Mouse (Mus musculus) small intestine, adult 2 months (tissue): ENCODE measurements around the gene Acad11.
A peak's percentile ranks its signal among the peaks of the same experiment; 100 is the strongest.

ENCODE experiments used
- CTCF ChIP-seq: fragments of 200-500 bp; IDR thresholded peaks from 2 replicates; pipeline ENCODE4 v1.5.1; 2012; ENCODE audit warnings: low read depth, mild to moderate bottlenecking, control low read depth, inconsistent platforms, low read length, moderate library complexity, mixed read lengths; ENCODE audit not compliant: insufficient replicate concordance, insufficient read length; ENCODE audit errors: extremely low read depth
- POLR2A ChIP-seq: fragments of 200-500 bp; IDR thresholded peaks from 2 replicates; pipeline ENCODE4 v1.6.1; 2012; ENCODE audit warnings: low read depth, mild to moderate bottlenecking, control low read depth, inconsistent platforms, low read length, moderate library complexity

- TF ChIP-seq CTCF (no peak), POLR2A (peak; percentile 64; the same call in 1 of the 2 replicates)
These were observed at the start of gene Acad11 for GRCm38 (mm10) chr9:104063244-104063961.
